ENCODE assay signal across 10 mouse cellular contexts in the genomic region with DNA sequence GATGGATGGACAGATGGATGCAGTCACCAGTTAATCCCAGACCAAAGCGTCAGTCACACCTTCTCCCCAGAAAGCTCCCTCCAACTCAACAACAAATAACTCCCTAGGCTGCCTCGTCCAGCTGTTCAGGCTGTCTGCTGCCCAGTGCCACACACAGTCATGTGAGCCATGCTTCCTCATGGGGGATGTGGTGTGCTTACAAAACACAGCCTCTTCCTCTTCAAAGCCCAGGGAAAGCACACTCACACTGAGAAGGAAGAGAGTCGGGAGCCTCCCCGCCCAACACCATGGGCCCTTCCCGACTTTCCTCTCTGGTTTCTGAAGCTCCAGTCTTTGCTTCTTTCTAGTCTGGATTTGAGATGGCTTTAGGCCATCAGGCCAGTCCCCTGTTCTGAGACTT.
DNase-seq lines count a peak whose midpoint lies in the region; ATAC-seq and TF ChIP-seq lines count a peak whose summit lies in the region.
"Had no signal": no experiment of that assay in that cellular context is flagged by ENCODE, and none has a peak within 500 bp of the region (broad histone marks: within the 10 kb centered on the region; RNA-seq: fewer than 3 reads in every experiment).

No protein-coding gene starts in this region.

- 0 out of 2 replicates have a peak overlapping the region, but pooled peaks have one; percentile 22 for H3K4me2 ChIP-seq in liver, postnatal 0 days (ENCODE audit: low read depth, low read length)
- H3K4me2 ChIP-seq in myocyte (ENCODE audit: low read depth), result no peak overlapping the region

- H3K9me3 ChIP-seq in liver, postnatal 0 days (ENCODE audit: low read length), result no peaks in the 10 kb centered on the region

- no peak overlapping the region for H3K4me3 ChIP-seq in liver, adult 2 months (ENCODE audit: insufficient read depth, low read depth, low read length)
- no peak overlapping the region for H3K4me3 ChIP-seq in brown adipose tissue, adult 24 weeks (ENCODE audit: insufficient read depth, low read depth, low read length)
- no peak overlapping the region for H3K4me3 ChIP-seq in liver, postnatal 0 days (ENCODE audit: low read depth, low read length)
- H3K4me3 ChIP-seq in myocyte, result no peak overlapping the region

- intact Hi-C loops in left cerebral cortex, postnatal 36 days (cut with DNase I), result no loop called here

- ATAC-seq in liver, postnatal 0 days, result peak; percentile 41

- no peaks in the 10 kb centered on the region for H3K79me2 ChIP-seq in liver, adult 2 months (ENCODE audit: control insufficient read depth, insufficient read depth, low read length)
- H3K79me2 ChIP-seq in myocyte (ENCODE audit: control insufficient read depth, insufficient read depth), result no peaks in the 10 kb centered on the region

- DNase-seq in liver, adult 2 months (ENCODE audit: extremely low read depth, low read depth, low spot score), result peak; percentile 33
- DNase-seq in liver, result no peak
- DNase-seq in liver, postnatal 0 days, result no peak
- DNase-seq in left cerebral cortex, postnatal 36 days (ENCODE audit: low spot score in 2 of 2), result no peak
- DNase-seq in urinary bladder, adult 18-20 months (ENCODE audit: low spot score in 2 of 2), result no peak
- no peak for DNase-seq in gastrocnemius, postnatal 10 days
- DNase-seq: heart, postnatal 14 days; kidney, postnatal 14 days had no signal

- 61% methylated on average over 5 of the region's 5 CpGs for WGBS in liver, adult 2 months
- 43% methylated on average over 5 of the region's 5 CpGs for WGBS in liver, postnatal 0 days (ENCODE audit: insufficient replicate concordance)

- H3ac ChIP-seq in myocyte (ENCODE audit: control insufficient read depth, insufficient read length), result no peak overlapping the region

- H3K9ac ChIP-seq in liver, adult 2 months (ENCODE audit: low read depth, low read length), result no peak overlapping the region
- H3K9ac ChIP-seq in liver, postnatal 0 days (replicated peaks), result no peak overlapping the region

- no peak overlapping the region for H3K27ac ChIP-seq in liver, adult 2 months (replicated peaks; ENCODE audit: insufficient read depth, low read depth, low read length)
- peak overlapping the region; percentile 71 for H3K27ac ChIP-seq in brown adipose tissue, adult 24 weeks (replicated peaks; ENCODE audit: low read depth, low read length)
- peak overlapping the region; percentile 72 for H3K27ac ChIP-seq in liver, postnatal 0 days (ENCODE audit: low read depth)

- H3K4me1 ChIP-seq in liver, adult 2 months (ENCODE audit: control insufficient read depth, insufficient read depth, low read length), result no peaks in the 10 kb centered on the region
- H3K4me1 ChIP-seq in brown adipose tissue, adult 24 weeks (ENCODE audit: control insufficient read depth, insufficient read depth, insufficient read length, low read length), result no peaks in the 10 kb centered on the region
- peaks cover 26% of the 10 kb centered on the region for H3K4me1 ChIP-seq in liver, postnatal 0 days (ENCODE audit: insufficient read depth)

- TF ChIP-seq POLR2A in liver, adult 2 months (IDR thresholded peaks at IDR 0.05; ENCODE audit: extremely low read depth, insufficient read depth, low read length), result no peak
- TF ChIP-seq POLR2A in myocyte (IDR thresholded peaks at IDR 0.05; ENCODE audit: insufficient read length, low read depth), result no peak

- no peak for TF ChIP-seq CTCF in liver, adult 2 months (IDR thresholded peaks at IDR 0.05; ENCODE audit: low read depth, low read length)
- no peak for TF ChIP-seq CTCF in liver, postnatal 0 days (IDR thresholded peaks at IDR 0.05; ENCODE audit: low read depth)

- H3K27me3 ChIP-seq in liver, adult 2 months (ENCODE audit: control insufficient read depth, insufficient read depth, low read length), result no peaks in the 10 kb centered on the region
- H3K27me3 ChIP-seq in liver, postnatal 0 days (ENCODE audit: insufficient read depth, low read length), result no peaks in the 10 kb centered on the region
- no peaks in the 10 kb centered on the region for H3K27me3 ChIP-seq in myocyte (ENCODE audit: control insufficient read depth, insufficient read depth, insufficient read length)

- no peaks in the 10 kb centered on the region for H3K36me3 ChIP-seq in liver, adult 2 months (ENCODE audit: control insufficient read depth, insufficient read depth, low read length)
- H3K36me3 ChIP-seq in liver, postnatal 0 days (replicated peaks; ENCODE audit: insufficient read depth, low read length), result no peaks in the 10 kb centered on the region
- no peaks in the 10 kb centered on the region for H3K36me3 ChIP-seq in myocyte (ENCODE audit: control insufficient read depth, insufficient read depth)

- TF ChIP-seq EP300 in liver, postnatal 0 days (IDR thresholded peaks at IDR 0.05; ENCODE audit: low read depth), result no peak

TF ChIP-seq in myocyte, 11 proteins besides CTCF, POLR2A, EP300 and RAD21:
- TF ChIP-seq MYOD1 (IDR thresholded peaks at IDR 0.05; ENCODE audit: control insufficient read depth in 1 of 3, insufficient read length in 2 of 3, low read depth in 2 of 3) (peak in 2 of 3 experiments; percentile 65 to 70), E2F4 (IDR thresholded peaks at IDR 0.05; ENCODE audit: insufficient read depth) (no peak), MYOG (IDR thresholded peaks at IDR 0.05; ENCODE audit: control insufficient read depth in 1 of 3, insufficient read depth in 1 of 3, insufficient read length in 2 of 3, low read depth in 2 of 3) (peak in 1 of 3 experiments; percentile 55)
